Mouse (Mus musculus) limb, embryonic 12.5 days (tissue): Measurements from ENCODE around the gene Pkd1. TPM values are rescaled to one million over a fixed set of nuclear protein-coding genes. Genes with fewer than 3 reads are reported as not detected.
A peak's percentile ranks its signal among the peaks of the same experiment; 100 is the strongest.

Source experiments
- ATAC-seq: fragments of 200-750 bp; cut with Nextera tagmentation; 2 replicates; pipeline ENCODE4 v1.8.0; 2017; ENCODE audit warnings: low read depth, moderate TSS enrichment; ENCODE audit not compliant: insufficient number of reproducible peaks, insufficient read depth, low FRiP score, low TSS enrichment
- H3K27ac ChIP-seq: fragments of 300-500 bp; sonication (generic); 2 replicates; pipeline ENCODE4 v1.5.1; 2016; ENCODE audit warnings: mild to moderate bottlenecking, moderate library complexity
- H3K27me3 ChIP-seq: fragments of 300-500 bp; sonication (generic); 2 replicates; pipeline ENCODE4 v1.6.1; 2016; ENCODE audit warnings: mild to moderate bottlenecking, moderate library complexity
- H3K36me3 ChIP-seq: fragments of 300-500 bp; sonication (generic); 2 replicates; pipeline ENCODE4 v1.6.1; 2016; ENCODE audit warnings: mild to moderate bottlenecking, moderate library complexity
- H3K4me1 ChIP-seq: fragments of 300-500 bp; sonication (generic); replicated peaks from 2 replicates; pipeline ENCODE4 v1.6.1; 2016
- H3K4me2 ChIP-seq: fragments of 300-500 bp; sonication (generic); 2 replicates; pipeline ENCODE4 v1.6.1; 2016; ENCODE audit warnings: mild to moderate bottlenecking, moderate library complexity
- H3K4me3 ChIP-seq: fragments of 300-500 bp; sonication (generic); replicated peaks from 2 replicates; pipeline ENCODE4 v1.5.1; 2016; ENCODE audit warnings: mild to moderate bottlenecking
- H3K9ac ChIP-seq: fragments of 300-500 bp; sonication (generic); replicated peaks from 2 replicates; pipeline ENCODE4 v1.6.1; 2016; ENCODE audit warnings: mild to moderate bottlenecking, moderate library complexity
- H3K9me3 ChIP-seq: fragments of 300-500 bp; sonication (generic); 2 replicates; pipeline ENCODE4 v1.6.1; 2016; ENCODE audit warnings: mild to moderate bottlenecking, moderate library complexity
- WGBS: fragments of 180-500 bp; shearing (Covaris S2); methylation state at CpG from one replicate; pipeline ENCODE4 v1.1.7; 2016; 5-methylcytosine and 5-hydroxymethylcytosine counted together
- polyA plus RNA-seq: library from polyadenylated mRNA; unstranded; fragments of >200 nt; fragmentation: Nextera tagmentation; extraction: Ambion mirVana; gene quantifications from 2 replicates; pipeline ENCODE4 v1.2.1, GENCODE M21; 2016

The Pkd1 gene
- polyA plus RNA-seq, 1 experiment from 2014 or later = 23.2 TPM

GRCm38 (mm10) chr17:24638214-24638613 lies 88.6 kb downstream of the Pkd1 start:
- 93% methylated on average over 4 of the region's 4 CpGs for WGBS
- H3K4me1 ChIP-seq = peaks cover 35% of the 10 kb centered on the region
- H3K4me3 ChIP-seq = no peak overlapping the region
- H3K36me3 ChIP-seq = peaks cover 58% of the 10 kb centered on the region
- no peaks in the 10 kb centered on the region for H3K27me3 ChIP-seq
- no peak for ATAC-seq
- H3K27ac ChIP-seq = peak overlapping the region; percentile 98
- H3K9ac ChIP-seq = peak overlapping the region; percentile 40; the same call in 1 of the 2 replicates
- H3K9me3 ChIP-seq = no peaks in the 10 kb centered on the region
- 0 out of 2 replicates have a peak overlapping the region, but pooled peaks have one; percentile 48 for H3K4me2 ChIP-seq

- Histone ChIP-seq H3K36me3 (peaks cover 58% of the 10 kb centered on the region), H3K27me3 (no peaks in the 10 kb centered on the region), H3K9ac (peak overlapping the region; percentile 40; the same call in 1 of the 2 replicates), H3K9me3 (no peaks in the 10 kb centered on the region), H3K4me3 (0 out of 2 replicates have a peak overlapping the region, but pooled peaks have one; percentile 6), H3K4me2 (peak overlapping the region; percentile 48), H3K4me1 (peaks cover 35% of the 10 kb centered on the region), H3K27ac (peak overlapping the region; percentile 98)
- ATAC-seq = peak; percentile 22; the same call in 1 of the 2 replicates
- 44% methylated on average over 9 of the region's 9 CpGs for WGBS
Measured at GRCm38 (mm10) chr17:24638840-24639239, 89.2 kb downstream of the Pkd1 start.

- WGBS = 14% methylated on average over 5 of the region's 5 CpGs
- ATAC-seq = peak; percentile 82
- H3K36me3 ChIP-seq = peaks cover 61% of the 10 kb centered on the region
- peak overlapping the region; percentile 48 for H3K4me2 ChIP-seq
- H3K27me3 ChIP-seq = no peaks in the 10 kb centered on the region
- H3K4me3 ChIP-seq = peak overlapping the region; percentile 6
- H3K4me1 ChIP-seq = peaks cover 43% of the 10 kb centered on the region
- no peaks in the 10 kb centered on the region for H3K9me3 ChIP-seq
- peak overlapping the region; percentile 98 for H3K27ac ChIP-seq
- peak overlapping the region; percentile 57 for H3K9ac ChIP-seq
Measured at GRCm38 (mm10) chr17:24639571-24639988, 89.9 kb downstream of the Pkd1 start.

- Histone ChIP-seq H3K9ac (peak overlapping the region; percentile 57; the same call in 1 of the 2 replicates), H3K4me1 (peaks cover 48% of the 10 kb centered on the region), H3K27ac (peak overlapping the region; percentile 98), H3K4me3 (no peak overlapping the region; the same call in 1 of the 2 replicates), H3K9me3 (no peaks in the 10 kb centered on the region), H3K36me3 (peaks cover 66% of the 10 kb centered on the region), H3K4me2 (peak overlapping the region; percentile 48), H3K27me3 (no peaks in the 10 kb centered on the region)
- 86% methylated on average over 7 of the region's 7 CpGs for WGBS
- no peak for ATAC-seq
Measured at GRCm38 (mm10) chr17:24640119-24640518, 90.5 kb downstream of the Pkd1 start.

- WGBS = 96% methylated on average over 15 of the region's 15 CpGs
- Histone ChIP-seq H3K4me3 (no peak overlapping the region), H3K9me3 (no peaks in the 10 kb centered on the region), H3K9ac (no peak overlapping the region), H3K36me3 (peaks cover 69% of the 10 kb centered on the region), H3K27ac (peak overlapping the region; percentile 98), H3K27me3 (no peaks in the 10 kb centered on the region), H3K4me1 (peaks cover 53% of the 10 kb centered on the region), H3K4me2 (no peak overlapping the region)
- no peak for ATAC-seq
Measured at GRCm38 (mm10) chr17:24640581-24640980, 90.9 kb downstream of the Pkd1 start.

GRCm38 (mm10) chr17:24641944-24642343 lies 92.3 kb downstream of the Pkd1 start:
- Histone ChIP-seq H3K27ac (no peak overlapping the region), H3K9me3 (no peaks in the 10 kb centered on the region), H3K36me3 (peaks cover 71% of the 10 kb centered on the region), H3K4me1 (peaks cover 53% of the 10 kb centered on the region), H3K9ac (no peak overlapping the region), H3K4me2 (no peak overlapping the region), H3K27me3 (no peaks in the 10 kb centered on the region), H3K4me3 (no peak overlapping the region)
- no peak for ATAC-seq
- WGBS = 91% methylated on average over 14 of the region's 14 CpGs

- no peak overlapping the region for H3K4me2 ChIP-seq
- H3K9ac ChIP-seq = no peak overlapping the region
- 61% methylated on average over 6 of the region's 6 CpGs for WGBS
- no peaks in the 10 kb centered on the region for H3K27me3 ChIP-seq
- no peak for ATAC-seq
- peaks cover 58% of the 10 kb centered on the region for H3K4me1 ChIP-seq
- no peak overlapping the region for H3K27ac ChIP-seq
- H3K9me3 ChIP-seq = no peaks in the 10 kb centered on the region
- H3K4me3 ChIP-seq = no peak overlapping the region
- peaks cover 72% of the 10 kb centered on the region for H3K36me3 ChIP-seq
Measured at GRCm38 (mm10) chr17:24642791-24643343, 93.2 kb downstream of the Pkd1 start.

- 0 out of 2 replicates have a peak overlapping the region, but pooled peaks have one; percentile 0 for H3K9ac ChIP-seq
- 39% methylated on average over 7 of the region's 7 CpGs for WGBS
- peaks cover 60% of the 10 kb centered on the region for H3K4me1 ChIP-seq
- no peaks in the 10 kb centered on the region for H3K9me3 ChIP-seq
- ATAC-seq = no peak
- peak overlapping the region; percentile 6; the same call in 1 of the 2 replicates for H3K4me2 ChIP-seq
- H3K27ac ChIP-seq = peak overlapping the region; percentile 72
- no peak overlapping the region for H3K4me3 ChIP-seq
- H3K36me3 ChIP-seq = peaks cover 59% of the 10 kb centered on the region
- no peaks in the 10 kb centered on the region for H3K27me3 ChIP-seq
Measured at GRCm38 (mm10) chr17:24644030-24644715, 94.5 kb downstream of the Pkd1 start.

- H3K4me3 ChIP-seq = no peak overlapping the region
- WGBS = 87% methylated on average over 9 of the region's 9 CpGs
- 0 out of 2 replicates have a peak overlapping the region, but pooled peaks have one; percentile 0 for H3K9ac ChIP-seq
- H3K9me3 ChIP-seq = no peaks in the 10 kb centered on the region
- peaks cover 55% of the 10 kb centered on the region for H3K4me1 ChIP-seq
- no peak overlapping the region for H3K4me2 ChIP-seq
- no peak for ATAC-seq
- peak overlapping the region; percentile 72 for H3K27ac ChIP-seq
- H3K27me3 ChIP-seq = no peaks in the 10 kb centered on the region
- peaks cover 58% of the 10 kb centered on the region for H3K36me3 ChIP-seq
Measured at GRCm38 (mm10) chr17:24644875-24645721, 95.5 kb downstream of the Pkd1 start.

- Histone ChIP-seq H3K36me3 (peaks cover 50% of the 10 kb centered on the region), H3K9ac (no peak overlapping the region), H3K4me2 (no peak overlapping the region), H3K4me3 (no peak overlapping the region), H3K4me1 (peaks cover 57% of the 10 kb centered on the region), H3K27ac (peak overlapping the region; percentile 18; the same call in 1 of the 2 replicates), H3K27me3 (no peaks in the 10 kb centered on the region), H3K9me3 (no peaks in the 10 kb centered on the region)
- WGBS = 73% methylated on average over 3 of the region's 3 CpGs
- no peak for ATAC-seq
Measured at GRCm38 (mm10) chr17:24645916-24646315, 96.3 kb downstream of the Pkd1 start.
